Mouse (Mus musculus) liver, embryonic 12.5 days (tissue): ENCODE results near the gene Dap. TPM values are rescaled to one million over a fixed set of nuclear protein-coding genes. Genes with fewer than 3 reads are reported as not detected.

Source experiments
- ATAC-seq: fragments of 200-750 bp; cut with Nextera tagmentation; 2 replicates; pipeline ENCODE4 v1.8.0; 2017; ENCODE audit warnings: moderate number of reproducible peaks, mild to moderate bottlenecking, moderate library complexity
- H3K27ac ChIP-seq: fragments of 300-500 bp; sonication (generic); 2 replicates; pipeline ENCODE4 v1.5.1; 2016; ENCODE audit warnings: mild to moderate bottlenecking
- H3K27me3 ChIP-seq: fragments of 300-500 bp; sonication (generic); replicated peaks from 2 replicates; pipeline ENCODE4 v1.6.1; 2016; ENCODE audit warnings: mild to moderate bottlenecking, moderate library complexity
- H3K36me3 ChIP-seq: fragments of 300-500 bp; sonication (generic); 2 replicates; pipeline ENCODE4 v1.6.1; 2016; ENCODE audit warnings: mild to moderate bottlenecking, moderate library complexity
- H3K4me1 ChIP-seq: fragments of 300-500 bp; sonication (generic); 2 replicates; pipeline ENCODE4 v1.6.1; 2016
- H3K4me2 ChIP-seq: fragments of 300-500 bp; sonication (generic); 2 replicates; pipeline ENCODE4 v1.6.1; 2016; ENCODE audit warnings: mild to moderate bottlenecking, moderate library complexity
- H3K4me3 ChIP-seq: fragments of 300-500 bp; sonication (generic); 2 replicates; pipeline ENCODE4 v1.5.1; 2016; ENCODE audit warnings: mild to moderate bottlenecking, moderate library complexity
- H3K9ac ChIP-seq: fragments of 300-500 bp; sonication (generic); 2 replicates; pipeline ENCODE4 v1.6.1; 2016; ENCODE audit warnings: mild to moderate bottlenecking, moderate library complexity
- H3K9me3 ChIP-seq: fragments of 300-500 bp; sonication (generic); replicated peaks from 2 replicates; pipeline ENCODE4 v1.6.1; 2016; ENCODE audit warnings: mild to moderate bottlenecking, moderate library complexity
- WGBS: fragments of 180-500 bp; shearing (Covaris S2); methylation state at CpG from one replicate; pipeline ENCODE4 v1.1.7; 2016; ENCODE audit not compliant: insufficient replicate concordance; 5-methylcytosine and 5-hydroxymethylcytosine counted together
- polyA plus RNA-seq: library from polyadenylated mRNA; unstranded; fragments of >200 nt; fragmentation: Nextera tagmentation; extraction: Ambion mirVana; gene quantifications from 2 replicates; pipeline ENCODE4 v1.2.1, GENCODE M21; 2016

The Dap gene
- polyA plus RNA-seq, 1 experiment from 2014 or later: 44.3 TPM

DNA sequence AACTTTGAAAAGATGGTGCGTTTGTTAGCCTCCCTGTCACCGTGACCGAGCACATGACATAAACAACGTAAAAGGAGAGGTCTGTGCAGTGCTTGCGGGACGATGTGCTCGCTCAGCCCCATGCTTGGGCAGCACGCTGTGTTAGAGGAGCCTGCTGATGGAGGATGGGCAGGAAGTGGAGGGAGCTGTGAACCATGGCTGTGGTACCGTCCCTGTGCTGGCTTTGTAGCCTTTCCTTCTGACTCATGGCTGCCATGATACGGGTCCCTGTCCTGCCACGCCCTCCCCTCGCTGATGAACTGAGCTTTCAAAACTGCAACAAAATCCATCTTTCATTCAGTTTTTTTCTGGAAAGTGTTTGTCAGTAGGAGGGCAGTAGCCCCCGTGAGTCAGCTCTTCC, 15.6 kb downstream of the Dap start:
- Histone ChIP-seq H3K9ac (no peak overlapping the region), H3K27me3 (no peaks in the 10 kb centered on the region), H3K4me2 (no peak overlapping the region), H3K27ac (no peak overlapping the region), H3K4me1 (peaks cover 31% of the 10 kb centered on the region), H3K4me3 (no peak overlapping the region), H3K9me3 (no peaks in the 10 kb centered on the region), H3K36me3 (peaks cover 41% of the 10 kb centered on the region)
- no peak for ATAC-seq
- 77% methylated on average over 13 of the region's 13 CpGs for WGBS

DNA sequence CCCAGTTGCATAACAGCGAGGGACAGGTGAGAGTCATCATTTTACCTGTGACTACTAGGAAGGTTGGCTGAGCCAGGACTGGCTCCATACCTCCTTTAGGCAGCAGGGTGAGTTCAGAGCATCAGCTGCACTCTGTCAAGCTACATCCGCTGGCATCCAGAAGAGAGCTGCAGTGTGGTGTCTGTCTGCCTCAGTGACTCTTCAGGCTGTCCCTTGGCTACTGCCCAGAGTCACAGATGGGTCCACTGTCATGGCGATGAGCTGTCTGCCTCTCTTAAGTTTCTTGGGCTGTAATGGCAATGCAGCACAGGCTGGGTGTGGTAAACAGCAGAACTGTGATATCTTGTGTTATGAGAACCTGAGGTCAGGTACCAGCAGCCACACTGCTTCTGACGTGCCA, 16.1 kb downstream of the Dap start:
- Histone ChIP-seq H3K27ac (no peak overlapping the region), H3K4me2 (no peak overlapping the region), H3K4me3 (no peak overlapping the region), H3K9me3 (no peaks in the 10 kb centered on the region), H3K9ac (no peak overlapping the region), H3K36me3 (peaks cover 41% of the 10 kb centered on the region), H3K4me1 (peaks cover 31% of the 10 kb centered on the region), H3K27me3 (no peaks in the 10 kb centered on the region)
- ATAC-seq: no peak
- WGBS: 81% methylated on average over 4 of the region's 4 CpGs

DNA sequence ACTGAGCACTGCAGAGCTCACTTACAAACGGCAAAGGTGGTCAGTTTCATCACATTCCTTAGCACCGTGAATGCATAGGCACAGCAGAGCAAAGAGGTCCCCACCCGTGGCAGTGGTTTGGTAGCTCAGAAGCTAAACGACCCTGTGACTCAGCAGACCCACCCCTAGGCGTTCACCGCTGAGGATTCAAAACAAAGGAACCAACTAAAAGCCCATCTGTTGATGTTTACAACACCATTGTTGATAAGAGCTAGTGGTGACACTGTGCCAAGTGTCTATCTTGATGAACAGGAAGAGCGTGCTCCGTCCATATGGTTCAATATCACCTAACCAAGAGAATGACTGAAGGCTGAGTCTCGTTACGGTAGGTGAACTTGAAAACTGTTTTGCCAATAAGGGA, 19.1 kb downstream of the Dap start:
- Histone ChIP-seq H3K4me2 (no peak overlapping the region), H3K27me3 (no peaks in the 10 kb centered on the region), H3K9ac (no peak overlapping the region), H3K9me3 (no peaks in the 10 kb centered on the region), H3K4me1 (peaks cover 12% of the 10 kb centered on the region), H3K36me3 (peaks cover 39% of the 10 kb centered on the region), H3K4me3 (no peak overlapping the region), H3K27ac (no peak overlapping the region)
- no peak for ATAC-seq
- WGBS: 43% methylated on average over 10 of the region's 10 CpGs

DNA sequence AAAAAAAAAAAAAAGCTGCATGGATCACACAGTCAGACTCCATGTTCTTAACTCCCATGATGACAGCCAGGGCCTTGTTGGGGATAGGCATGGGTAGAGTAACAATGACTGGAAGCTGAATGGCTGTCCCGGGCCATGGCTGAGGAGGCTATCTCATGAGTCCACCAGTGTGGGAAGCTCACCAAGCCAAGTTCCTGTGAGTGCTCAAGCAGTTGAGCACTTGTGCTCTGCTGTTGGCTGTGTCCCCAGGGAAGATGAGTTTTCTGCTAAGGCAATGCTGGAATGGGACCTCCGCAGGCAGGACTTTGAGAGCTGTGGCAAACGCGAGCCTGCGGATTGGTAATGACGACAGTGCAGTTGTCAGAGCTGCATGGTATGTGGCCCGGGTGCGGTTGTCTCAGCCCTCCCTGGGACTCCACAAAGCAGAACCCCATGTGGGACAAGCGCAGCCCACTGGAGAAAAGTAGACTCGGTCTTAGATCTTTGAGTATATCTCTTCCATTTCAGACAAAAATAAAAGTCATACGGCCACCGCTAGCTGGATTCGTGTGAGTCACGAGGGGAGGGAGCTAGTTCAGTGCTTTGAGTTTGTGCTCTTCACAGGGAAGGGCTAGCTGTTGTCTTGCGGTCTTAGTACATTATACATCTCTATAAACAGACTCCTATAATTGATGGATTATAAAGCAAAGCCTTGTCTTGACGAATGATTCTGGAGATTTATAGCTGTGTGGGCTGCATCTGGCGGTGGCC, 20.8 kb downstream of the Dap start:
- no peaks in the 10 kb centered on the region for H3K9me3 ChIP-seq
- H3K27ac ChIP-seq: no peak overlapping the region
- WGBS: 84% methylated on average over 17 of the region's 17 CpGs
- H3K27me3 ChIP-seq: no peaks in the 10 kb centered on the region
- H3K9ac ChIP-seq: no peak overlapping the region
- peaks cover 17% of the 10 kb centered on the region for H3K4me1 ChIP-seq
- no peak overlapping the region for H3K4me3 ChIP-seq
- H3K36me3 ChIP-seq: peaks cover 37% of the 10 kb centered on the region
- no peak for ATAC-seq
- no peak overlapping the region for H3K4me2 ChIP-seq

DNA sequence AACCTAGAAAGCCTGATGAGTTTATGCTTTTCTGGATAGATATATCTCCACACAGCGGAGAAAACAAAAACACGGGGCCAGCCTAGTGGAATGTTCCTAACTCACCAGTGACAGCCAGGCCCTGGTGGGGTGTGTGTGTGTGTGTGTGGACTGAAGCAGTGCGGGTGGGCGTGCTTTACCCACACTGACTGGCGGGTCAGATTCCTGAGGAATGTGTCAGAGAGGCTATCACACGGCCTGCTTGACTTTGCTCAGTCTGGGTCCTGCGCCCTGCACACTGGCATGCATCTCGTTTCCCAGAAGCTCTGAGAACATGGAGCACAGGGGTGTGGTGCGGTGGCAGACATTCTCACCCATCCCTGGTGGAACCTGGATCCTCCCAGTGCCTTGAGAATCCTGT, 21.8 kb downstream of the Dap start:
- Histone ChIP-seq H3K4me3 (no peak overlapping the region), H3K4me2 (no peak overlapping the region), H3K36me3 (peaks cover 26% of the 10 kb centered on the region), H3K27me3 (no peaks in the 10 kb centered on the region), H3K27ac (no peak overlapping the region), H3K9ac (no peak overlapping the region), H3K9me3 (no peaks in the 10 kb centered on the region), H3K4me1 (peaks cover 24% of the 10 kb centered on the region)
- ATAC-seq: no peak
- 77% methylated on average over 9 of the region's 9 CpGs for WGBS

DNA sequence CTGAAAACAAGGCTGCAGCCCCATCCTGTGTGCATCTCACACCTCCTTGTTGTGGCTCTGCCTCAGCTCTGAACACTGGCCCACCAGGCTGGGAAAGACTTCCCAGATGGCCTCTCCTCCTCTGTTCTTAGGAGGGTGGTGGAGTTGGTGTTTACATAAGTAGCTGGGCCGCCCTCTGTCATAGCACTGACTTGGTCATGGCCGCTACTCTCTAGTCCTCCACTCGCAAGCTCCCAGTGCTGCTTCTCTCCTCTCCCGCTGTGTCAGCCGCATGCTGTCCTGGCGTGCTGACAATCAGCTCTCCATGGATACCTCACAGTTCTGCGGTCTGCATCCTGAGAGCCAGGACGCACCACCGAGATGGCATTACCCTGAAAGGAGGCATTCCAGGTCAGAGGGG, 22.9 kb downstream of the Dap start:
- no peak overlapping the region for H3K4me3 ChIP-seq
- no peak overlapping the region for H3K4me2 ChIP-seq
- H3K9ac ChIP-seq: no peak overlapping the region
- no peak for ATAC-seq
- H3K4me1 ChIP-seq: peaks cover 35% of the 10 kb centered on the region
- H3K27ac ChIP-seq: no peak overlapping the region
- WGBS: 77% methylated on average over 9 of the region's 9 CpGs
- no peaks in the 10 kb centered on the region for H3K9me3 ChIP-seq
- H3K36me3 ChIP-seq: peaks cover 15% of the 10 kb centered on the region
- H3K27me3 ChIP-seq: no peaks in the 10 kb centered on the region

DNA sequence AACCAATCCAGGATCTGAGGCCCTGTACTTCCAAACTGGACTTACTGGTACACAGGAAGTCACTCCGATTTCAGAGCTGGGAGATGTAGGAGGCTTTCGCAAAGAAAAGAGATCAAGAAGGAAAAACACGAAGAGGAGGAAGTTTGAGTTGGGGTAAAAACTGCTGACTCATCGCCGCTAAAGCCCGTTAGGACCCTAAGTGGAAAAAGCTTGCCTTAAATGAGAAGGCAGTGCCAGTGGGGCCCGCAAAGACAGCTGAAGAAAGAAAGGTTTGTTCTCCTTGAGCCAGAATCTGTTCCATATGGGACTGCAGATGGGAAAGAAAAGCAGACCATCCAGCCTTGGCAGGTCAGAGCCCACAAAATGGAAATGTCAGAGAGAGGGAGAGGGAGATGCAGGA, 24.8 kb downstream of the Dap start:
- ATAC-seq: no peak

DNA sequence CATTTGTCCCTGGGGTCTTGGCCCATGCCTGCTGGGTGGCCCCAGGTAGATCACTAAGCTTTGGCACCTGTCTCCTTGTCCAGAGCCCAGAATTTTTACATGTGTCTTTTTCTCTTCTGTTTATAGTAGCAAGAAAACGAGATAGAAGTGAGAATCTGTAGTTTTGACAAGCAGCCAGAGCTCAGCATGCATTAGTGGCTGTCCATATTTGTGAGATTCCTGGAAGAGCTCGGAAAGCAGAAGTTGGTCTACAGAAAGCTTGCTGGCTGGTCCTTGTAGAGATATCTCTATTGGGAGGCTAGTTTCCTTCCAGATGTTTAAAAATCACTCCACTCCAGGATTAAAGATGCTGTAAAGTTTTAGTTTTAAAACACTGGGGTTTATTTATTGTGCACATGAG, 25.9 kb downstream of the Dap start:
- WGBS: 38% methylated on average over 2 of the region's 2 CpGs
- ATAC-seq: no peak
- H3K4me2 ChIP-seq: no peak overlapping the region

More for the DNA sequence above, 24.8 kb downstream of the Dap start:
- no peak overlapping the region for H3K4me3 ChIP-seq
- no peak overlapping the region for H3K9ac ChIP-seq
- 35% methylated on average over 7 of the region's 7 CpGs for WGBS
- H3K36me3 ChIP-seq: peaks cover 8% of the 10 kb centered on the region; the same call in 1 of the 2 replicates
- H3K27ac ChIP-seq: no peak overlapping the region
- H3K4me2 ChIP-seq: no peak overlapping the region
- no peaks in the 10 kb centered on the region for H3K9me3 ChIP-seq
- H3K27me3 ChIP-seq: no peaks in the 10 kb centered on the region
- peaks cover 44% of the 10 kb centered on the region for H3K4me1 ChIP-seq

DNA sequence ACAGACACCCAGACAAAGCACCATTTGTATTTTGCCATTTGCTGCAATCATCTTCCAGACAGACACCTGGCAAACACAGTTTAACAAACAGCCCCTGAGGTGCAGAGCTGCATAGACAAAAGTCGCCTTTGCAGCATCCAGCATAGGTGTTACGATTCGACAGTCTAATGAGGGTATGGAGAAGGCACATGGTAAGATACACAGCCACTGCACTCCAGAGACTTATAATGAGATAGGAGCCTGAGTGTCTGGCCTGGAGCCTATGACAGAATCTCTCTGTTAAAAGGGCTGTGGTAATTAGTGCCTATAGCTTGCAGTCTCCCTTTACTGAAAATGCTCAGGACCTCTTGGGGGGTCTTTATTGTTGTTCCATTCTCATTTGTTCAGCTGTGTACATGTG, 26.6 kb downstream of the Dap start:
- Histone ChIP-seq H3K4me1 (peaks cover 44% of the 10 kb centered on the region), H3K27ac (no peak overlapping the region), H3K36me3 (0 out of 2 replicates have a peak, but pooled peaks cover 7% of the 10 kb centered on the region), H3K27me3 (no peaks in the 10 kb centered on the region), H3K4me3 (no peak overlapping the region), H3K4me2 (no peak overlapping the region), H3K9me3 (no peaks in the 10 kb centered on the region), H3K9ac (no peak overlapping the region)
- ATAC-seq: no peak
- 83% methylated on average over 3 of the region's 3 CpGs for WGBS

More for the DNA sequence above, 25.9 kb downstream of the Dap start:
- no peaks in the 10 kb centered on the region for H3K27me3 ChIP-seq
- peaks cover 44% of the 10 kb centered on the region for H3K4me1 ChIP-seq
- H3K27ac ChIP-seq: no peak overlapping the region
- H3K9me3 ChIP-seq: no peaks in the 10 kb centered on the region
- H3K9ac ChIP-seq: no peak overlapping the region
- no peak overlapping the region for H3K4me3 ChIP-seq
- H3K36me3 ChIP-seq: 0 out of 2 replicates have a peak, but pooled peaks cover 7% of the 10 kb centered on the region

DNA sequence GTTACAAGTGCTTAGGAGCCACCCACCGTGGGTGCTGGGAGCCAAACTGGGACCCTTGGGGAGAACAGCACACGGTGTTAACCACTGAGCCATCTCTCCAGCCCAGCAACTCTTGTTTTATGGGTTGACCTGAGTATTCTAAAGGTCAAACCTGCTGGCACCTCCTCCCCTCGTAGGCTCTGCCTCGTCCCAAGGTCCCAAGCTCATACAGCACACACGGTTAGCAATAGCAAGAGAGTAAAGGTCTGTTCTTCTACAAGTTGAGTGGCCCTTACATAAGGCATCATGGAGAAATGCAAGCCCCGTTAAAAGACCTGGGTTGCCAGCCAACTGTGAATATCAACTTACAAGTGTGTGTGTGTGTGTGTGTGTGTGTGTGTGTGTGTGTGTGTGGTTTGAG, 27.1 kb downstream of the Dap start:
- 81% methylated on average over 6 of the region's 6 CpGs for WGBS
- H3K9me3 ChIP-seq: no peaks in the 10 kb centered on the region
- 0 out of 2 replicates have a peak, but pooled peaks cover 7% of the 10 kb centered on the region for H3K36me3 ChIP-seq
- no peaks in the 10 kb centered on the region for H3K27me3 ChIP-seq
- H3K27ac ChIP-seq: no peak overlapping the region
- peaks cover 44% of the 10 kb centered on the region for H3K4me1 ChIP-seq
- no peak for ATAC-seq
- no peak overlapping the region for H3K4me3 ChIP-seq
- no peak overlapping the region for H3K9ac ChIP-seq
- H3K4me2 ChIP-seq: no peak overlapping the region

DNA sequence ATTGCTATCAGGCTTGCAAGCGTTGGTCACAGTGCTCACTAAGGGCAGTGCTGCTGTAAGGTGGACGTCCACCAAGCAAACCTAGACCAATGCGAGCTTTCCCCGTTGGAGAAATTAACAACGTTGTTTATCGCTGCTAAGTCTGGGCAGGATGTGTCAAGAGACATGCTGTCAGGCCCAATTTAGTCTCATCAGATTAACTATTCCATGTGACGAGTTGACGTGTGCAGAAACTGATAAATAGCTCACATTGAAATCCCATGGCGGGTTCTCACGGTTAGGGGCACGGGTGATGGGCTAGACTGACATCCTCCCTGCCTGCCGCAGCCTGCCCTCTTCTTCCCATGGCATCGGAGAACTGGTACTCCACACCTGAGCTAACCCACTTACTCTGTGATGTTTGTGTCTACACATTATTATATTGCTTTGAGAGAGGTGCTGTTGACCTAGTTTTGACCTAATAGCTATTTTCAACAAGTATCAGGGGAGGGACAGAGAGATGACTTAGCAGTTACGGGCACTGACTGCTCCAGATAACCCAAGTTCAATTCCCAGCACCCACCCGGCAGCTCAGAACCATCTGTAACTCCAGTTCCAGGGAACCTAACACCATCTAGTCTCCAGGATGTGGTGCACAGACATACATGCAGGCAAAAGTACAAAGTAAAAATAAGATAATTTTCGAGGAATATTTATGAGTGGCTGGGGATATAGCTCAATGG, 28.6 kb downstream of the Dap start:
- H3K27ac ChIP-seq: no peak overlapping the region; the same call in 1 of the 2 replicates
- peak; percentile 62 for ATAC-seq
- H3K4me1 ChIP-seq: peaks cover 47% of the 10 kb centered on the region
- no peak overlapping the region for H3K4me3 ChIP-seq
- H3K4me2 ChIP-seq: peak overlapping the region; percentile 13; the same call in 1 of the 2 replicates
- H3K36me3 ChIP-seq: 0 out of 2 replicates have a peak, but pooled peaks cover 6% of the 10 kb centered on the region
- no peaks in the 10 kb centered on the region for H3K27me3 ChIP-seq
- no peaks in the 10 kb centered on the region for H3K9me3 ChIP-seq
- WGBS: 43% methylated on average over 16 of the region's 16 CpGs
- peak overlapping the region; percentile 23; the same call in 1 of the 2 replicates for H3K9ac ChIP-seq

DNA sequence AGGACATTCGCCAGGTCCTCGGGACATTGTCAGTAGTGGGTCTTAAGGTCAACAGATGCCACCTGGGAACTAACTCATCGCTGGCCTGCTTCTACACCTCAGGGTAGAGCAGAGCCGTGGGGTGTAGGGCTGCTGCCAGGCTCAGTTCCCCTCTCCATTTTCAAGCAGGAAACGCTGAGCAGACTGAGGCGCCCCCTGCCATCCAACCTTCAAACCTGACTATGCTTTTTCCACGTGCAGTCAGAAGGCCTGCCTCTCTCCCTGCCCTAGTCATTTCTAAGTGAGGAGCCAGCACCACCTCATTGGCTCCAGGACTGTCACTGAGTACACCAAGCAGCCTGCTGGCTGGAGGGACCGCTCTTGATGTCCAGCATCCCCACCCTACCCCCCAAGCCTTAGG, 29.3 kb downstream of the Dap start:
- no peak for ATAC-seq
- Histone ChIP-seq H3K4me2 (no peak overlapping the region), H3K4me3 (no peak overlapping the region), H3K27me3 (no peaks in the 10 kb centered on the region), H3K9me3 (no peaks in the 10 kb centered on the region), H3K27ac (no peak overlapping the region), H3K9ac (no peak overlapping the region), H3K4me1 (peaks cover 48% of the 10 kb centered on the region), H3K36me3 (0 out of 2 replicates have a peak, but pooled peaks cover under 1% of the 10 kb centered on the region)
- WGBS: 57% methylated on average over 8 of the region's 8 CpGs
